Mouse (Mus musculus) c-Kit-positive CD71-positive TER-119-negative erythroid progenitor cells, embryonic 14.5 days (primary cell): ENCODE measurements around the gene P3h4.
A peak's percentile ranks its signal among the peaks of the same experiment; 100 is the strongest.

ENCODE experiments used
- DNase-seq: peaks from one replicate; pipeline ENCODE4 v3.0.0-alpha.2; 2013; ENCODE audit warnings: low read depth

The P3h4 gene

GRCm38 (mm10) chr11:100414021-100414913, at the start of gene P3h4:
Gene P3h4 (minus strand): TSS chr11:100414836.
- no peak for DNase-seq

GRCm38 (mm10) chr11:100462699-100463098, 48.1 kb upstream of the P3h4 start:
- DNase-seq: no peak

GRCm38 (mm10) chr11:100457711-100458110, 43.1 kb upstream of the P3h4 start:
- DNase-seq: no peak

DNA sequence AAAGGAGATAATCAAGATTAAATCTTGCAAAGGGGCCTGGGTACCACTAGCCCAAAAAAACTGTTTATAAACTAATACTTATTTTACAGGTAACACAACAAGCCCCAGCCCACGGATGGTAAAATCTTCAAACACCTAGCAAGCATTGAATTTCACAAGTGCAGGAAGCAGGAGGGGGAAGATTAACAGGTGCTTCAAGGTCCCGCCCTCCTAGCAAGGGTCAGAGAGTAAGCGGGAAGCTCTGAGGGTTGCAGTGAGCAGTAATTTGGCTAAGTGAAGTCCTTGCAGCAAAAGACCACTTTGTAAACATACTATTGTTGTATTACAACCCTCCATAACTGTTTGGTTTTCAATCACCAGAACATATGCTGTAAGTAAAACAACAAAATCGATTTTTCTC, 42.6 kb upstream of the P3h4 start:
- DNase-seq: no peak

DNA sequence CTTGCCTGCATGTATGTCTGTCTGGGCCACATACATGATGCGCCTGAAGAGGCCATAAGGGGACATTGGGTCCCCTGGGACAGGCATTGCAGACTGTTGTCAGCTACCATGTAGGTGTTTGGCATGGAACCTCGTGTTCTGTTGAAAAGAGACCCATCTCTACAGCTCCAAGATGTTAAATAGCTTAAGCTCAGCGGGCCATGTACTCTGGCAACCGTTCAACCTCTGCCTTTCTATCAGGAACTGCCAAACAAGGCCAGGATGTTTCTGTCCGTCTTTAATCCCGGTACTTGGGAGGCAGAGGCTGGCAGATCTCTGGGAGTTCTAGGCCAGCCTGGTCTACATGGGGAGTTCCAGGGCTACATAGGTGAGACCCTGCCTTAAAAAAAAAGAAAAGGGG, 28.0 kb upstream of the P3h4 start:
- no peak for DNase-seq

- DNase-seq: no peak
Observed at GRCm38 (mm10) chr11:100441797-100442196, 27.2 kb upstream of the P3h4 start, which contains the start of the genes Nt5c3b and Klhl10. Gene Nt5c3b (minus strand): TSS chr11:100441808. Gene Klhl10 (plus strand): TSS chr11:100441917.

GRCm38 (mm10) chr11:100440691-100441522, 26.3 kb upstream of the P3h4 start:
- DNase-seq: peak; percentile 66

- DNase-seq: no peak
Observed at GRCm38 (mm10) chr11:100437901-100438300, 23.3 kb upstream of the P3h4 start.

GRCm38 (mm10) chr11:100435678-100436246, 21.1 kb upstream of the P3h4 start:
- DNase-seq: no peak

GRCm38 (mm10) chr11:100432002-100432401, 17.4 kb upstream of the P3h4 start:
- no peak for DNase-seq

DNA sequence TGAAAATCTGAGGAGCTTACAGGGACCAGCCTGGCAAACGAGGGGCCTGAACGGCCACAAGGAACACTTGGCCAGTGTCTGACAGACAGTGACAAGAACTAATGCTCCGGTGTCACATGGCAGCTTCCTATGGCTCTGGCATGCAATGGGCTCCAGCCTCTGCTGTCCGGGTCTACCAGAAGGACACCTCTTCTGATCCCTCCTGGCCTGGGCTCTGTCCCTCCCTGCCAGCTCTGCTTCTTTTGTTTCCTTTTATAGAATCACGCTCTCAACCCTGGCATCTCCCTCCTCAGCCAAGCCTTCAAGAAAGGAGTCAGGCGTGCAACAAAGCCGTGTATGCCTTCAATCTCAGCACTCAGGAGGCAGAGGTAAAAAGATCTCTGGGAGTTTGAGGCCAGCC, 15.4 kb upstream of the P3h4 start:
- DNase-seq: no peak

DNA sequence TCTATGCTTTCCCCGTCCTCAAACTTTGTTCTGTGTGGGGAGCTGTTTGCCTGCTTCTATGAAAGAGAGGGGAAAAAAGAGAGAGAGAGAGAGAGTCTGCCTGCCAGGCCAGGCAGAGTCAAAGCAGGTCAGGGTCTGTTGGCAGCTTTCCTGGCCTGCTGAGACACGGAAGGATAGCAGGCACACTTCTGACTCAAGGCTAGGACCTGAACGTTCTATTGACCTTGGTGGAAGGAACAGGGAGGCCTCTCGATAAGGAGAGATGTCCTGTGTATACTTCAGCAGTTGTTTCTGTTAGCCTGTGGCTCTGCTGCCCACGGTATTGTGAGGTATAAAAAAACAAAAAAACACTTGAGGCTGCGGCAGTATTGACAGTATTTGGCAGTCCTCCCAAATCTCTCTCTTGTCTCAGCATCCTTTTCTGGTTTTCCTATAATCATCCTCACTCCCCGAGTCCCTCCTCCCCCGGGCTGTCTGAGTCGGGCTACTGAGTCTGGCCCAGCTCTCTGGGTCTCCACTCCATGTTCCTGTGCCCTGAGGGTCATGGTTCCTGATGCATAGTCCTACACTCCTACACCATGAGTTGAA, 14.1 kb upstream of the P3h4 start:
- no peak for DNase-seq

DNA sequence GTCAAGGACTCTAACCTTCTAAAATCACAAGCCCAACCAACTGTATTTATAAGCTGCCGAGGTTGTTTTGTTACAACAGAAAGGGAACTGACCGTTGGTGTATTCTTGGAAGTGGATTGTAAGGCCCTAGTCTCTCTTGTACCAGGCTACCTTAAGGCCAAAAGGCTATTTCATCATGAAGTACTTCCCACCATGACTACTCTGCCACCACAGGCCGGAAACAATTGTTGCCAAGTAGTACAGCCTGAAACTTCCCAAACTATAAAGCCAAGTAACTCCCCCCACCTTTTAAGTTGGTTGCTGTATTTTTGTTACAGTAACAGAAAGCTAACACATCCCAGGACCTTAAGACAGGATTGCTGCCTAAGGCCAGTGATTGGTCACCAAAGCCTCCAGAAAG, 12.2 kb upstream of the P3h4 start:
- no peak for DNase-seq

DNA sequence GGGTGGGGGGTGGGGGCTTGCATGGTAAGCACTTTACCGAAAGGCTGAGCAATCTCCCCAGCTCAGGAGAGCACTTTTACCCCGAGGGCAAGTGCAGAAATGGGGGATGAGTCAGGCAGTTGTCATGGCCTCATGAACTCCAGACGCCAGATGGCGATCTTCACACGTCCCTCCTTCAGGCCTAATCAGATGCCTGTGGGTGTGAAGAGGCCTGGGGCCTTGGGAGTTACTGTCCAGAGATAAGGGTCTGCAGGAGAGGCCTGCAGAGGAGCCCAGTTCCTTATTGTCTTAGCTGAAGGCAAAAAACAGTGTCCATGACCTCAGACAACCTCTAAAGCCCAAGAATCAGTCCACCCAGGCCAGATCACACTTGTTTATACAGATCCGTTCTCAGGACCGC, 11.2 kb upstream of the P3h4 start:
- DNase-seq: peak; percentile 78

GRCm38 (mm10) chr11:100423836-100424235, 9.2 kb upstream of the P3h4 start:
- no peak for DNase-seq

- no peak for DNase-seq
Observed at GRCm38 (mm10) chr11:100421537-100421936, 6.9 kb upstream of the P3h4 start.

- no peak for DNase-seq
Observed at GRCm38 (mm10) chr11:100414914-100415822, 532 bp upstream of the P3h4 start, which contains the start of gene Fkbp10. Gene Fkbp10 (plus strand): TSS chr11:100415697.

- DNase-seq: no peak
Observed at GRCm38 (mm10) chr11:100413541-100413940, 1.1 kb downstream of the P3h4 start.

GRCm38 (mm10) chr11:100411736-100412135, 2.9 kb downstream of the P3h4 start:
- no peak for DNase-seq

DNA sequence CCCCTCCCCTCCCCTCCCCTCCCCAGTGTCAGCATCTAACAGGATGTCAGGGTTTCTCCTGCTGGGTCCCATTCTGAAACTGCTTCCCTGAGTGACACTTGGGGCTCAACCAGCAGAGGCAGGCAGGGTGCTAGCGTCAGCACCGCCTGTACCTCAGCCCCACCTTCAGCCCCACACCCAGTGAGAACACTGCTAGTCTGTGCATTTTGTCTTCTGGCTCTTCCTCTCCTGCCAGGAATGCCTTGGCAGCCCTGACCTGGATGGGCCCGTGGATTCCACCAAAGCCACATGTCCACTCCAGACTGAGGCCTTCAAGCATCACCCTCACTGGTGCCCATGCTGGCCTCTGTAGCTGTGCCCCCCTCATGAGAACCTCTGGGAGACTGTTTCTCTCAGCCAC, 5.0 kb downstream of the P3h4 start:
- DNase-seq: no peak
